Mouse (Mus musculus): Measurements from ENCODE around the gene Gm21294.
"Not testable (repeated sequence)": the region's sequence is repeated elsewhere in the genome, so short reads cannot be mapped to it uniquely, and the experiment has no call there.

Gene Gm21294

DNA sequence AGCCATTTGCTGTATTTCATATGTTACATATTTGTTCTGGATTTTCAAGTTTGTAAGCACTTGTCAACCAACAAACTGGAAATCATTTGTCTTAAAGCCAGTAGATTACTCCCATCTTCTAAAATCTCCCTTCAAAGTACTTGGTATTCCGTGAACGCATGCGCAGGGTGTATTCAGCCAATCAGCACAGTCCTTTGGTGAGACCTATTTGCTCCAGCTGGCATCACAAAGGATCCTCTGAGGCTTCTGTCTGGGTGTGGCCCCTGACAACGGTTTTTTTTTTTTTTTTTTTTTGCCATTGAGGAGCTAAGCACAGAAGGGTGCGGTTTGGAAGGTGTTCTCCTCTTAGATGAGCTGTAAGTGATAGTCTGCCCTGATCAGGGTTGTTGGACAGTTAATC is at the start of gene Gm21294:
Gene Gm21294 (plus strand): TSS at position 301 of the 400 bp plus-strand sequence.
- DNase-seq: not testable (repeated sequence)

GRCm38 (mm10) chrY:89126246-89126645 is 73.6 kb downstream of the Gm21294 start:
- DNase-seq: not testable (repeated sequence)

Measured in lung, postnatal 14 days (tissue).